Mouse (Mus musculus) bone marrow macrophage, adult 2 months (primary cell): ENCODE measurements around the gene Epb41l2.

Experiments
- CTCF ChIP-seq: IDR thresholded peaks from 2 replicates; pipeline ENCODE4 v1.5.1; 2012; ENCODE audit warnings: low read depth, mild to moderate bottlenecking, low read length, moderate library complexity
- POLR2A ChIP-seq: IDR thresholded peaks from 2 replicates; pipeline ENCODE4 v1.6.1; 2012; ENCODE audit warnings: mild to moderate bottlenecking, low read depth, low read length, borderline replicate concordance

DNA sequence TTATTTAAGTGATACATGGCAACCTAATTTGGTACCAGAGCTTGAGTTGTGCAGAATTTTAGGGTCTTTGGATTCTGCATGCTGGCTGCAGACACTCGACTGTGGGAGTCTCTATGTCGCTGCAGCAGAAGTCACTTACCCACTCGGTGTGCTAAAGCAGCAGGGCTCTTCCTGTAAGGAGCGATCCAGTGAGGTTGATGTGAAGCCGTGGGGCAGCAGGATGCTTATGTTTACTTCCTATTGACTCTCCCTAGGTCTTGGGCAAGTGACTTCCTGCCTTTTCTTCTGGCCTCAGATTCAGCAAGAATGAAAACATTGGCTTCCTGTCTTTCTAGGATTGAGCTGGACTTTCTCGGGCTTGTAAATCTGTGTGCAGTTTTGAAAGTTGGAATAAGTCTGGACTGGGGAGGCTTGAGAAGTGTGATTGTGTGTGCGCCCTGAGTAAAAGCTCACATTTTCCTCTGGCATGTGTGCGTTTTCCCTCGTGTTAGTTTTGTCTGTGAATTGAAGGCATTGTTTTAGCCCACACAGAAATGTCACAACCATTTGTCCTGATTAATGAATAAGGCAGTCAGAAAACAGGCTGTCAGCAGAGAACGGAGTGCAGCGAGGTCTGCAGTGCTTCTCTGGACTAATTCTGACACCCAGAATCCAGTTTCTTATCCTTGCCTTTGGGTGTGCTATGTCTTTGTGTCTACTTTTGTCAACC lies 89.9 kb downstream of the Epb41l2 start:
- TF ChIP-seq POLR2A (no peak), CTCF (no peak)
